Mouse (Mus musculus) olfactory bulb, adult 2 months (tissue): ENCODE data around the gene Unc13a.

Experiments used
- CTCF ChIP-seq: fragments of 200-500 bp; IDR thresholded peaks from 2 replicates; pipeline ENCODE4 v1.5.1; 2012; ENCODE audit warnings: low read depth, mild to moderate bottlenecking, low read length, moderate library complexity; ENCODE audit not compliant: insufficient read depth
- POLR2A ChIP-seq: fragments of 200-500 bp; IDR thresholded peaks from 2 replicates; pipeline ENCODE4 v1.6.1; 2012; ENCODE audit warnings: mild to moderate bottlenecking, low read depth, low read length, moderate library complexity; ENCODE audit not compliant: insufficient read depth

GRCm38 (mm10) chr8:71679116-71679515 lies 7.6 kb upstream of the Unc13a start:
- TF ChIP-seq CTCF (no peak), POLR2A (no peak)
